ENCODE assay signal across 8 mouse cellular contexts in the genomic region with DNA sequence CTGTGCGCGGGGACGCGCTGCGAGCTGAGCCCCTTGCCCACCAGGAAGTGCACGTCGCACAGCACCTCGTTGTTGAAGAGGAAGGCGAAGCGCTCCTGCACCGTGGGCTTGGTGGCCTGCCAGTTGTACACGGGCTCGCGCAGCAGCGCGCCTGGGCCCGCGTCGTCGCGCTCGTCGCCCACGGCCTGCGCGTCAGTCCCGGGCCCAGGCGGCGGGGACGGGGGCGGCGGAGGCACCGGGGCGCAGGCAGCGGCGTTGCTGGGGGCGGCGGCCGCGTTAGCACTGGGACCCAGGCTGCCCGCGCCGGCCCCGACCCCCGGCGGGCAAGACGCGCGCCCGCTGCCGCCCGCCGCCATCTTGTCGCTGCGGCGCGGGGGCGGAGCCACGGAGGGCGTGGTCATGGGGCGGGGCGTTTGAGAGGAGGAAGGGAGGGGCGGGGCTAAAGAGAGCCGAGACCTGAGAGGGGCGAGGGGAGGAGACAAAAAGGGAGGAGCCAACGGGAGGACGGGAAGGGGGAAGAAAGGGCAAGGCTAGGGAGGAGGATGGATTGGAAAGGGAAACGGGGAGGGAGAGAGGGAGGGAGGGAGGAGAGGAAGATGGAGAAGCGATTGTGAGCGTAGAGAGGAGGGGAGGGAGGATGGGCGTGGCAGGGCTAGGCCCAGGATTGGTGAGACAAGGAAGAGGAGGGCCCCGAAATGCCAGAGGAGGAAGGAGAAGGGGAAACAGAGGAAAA. TPM values are rescaled to one million over a fixed set of nuclear protein-coding genes. Genes with fewer than 3 reads are reported as not detected.
A peak's percentile ranks its signal among the peaks of the same experiment; 100 is the strongest.
DNase-seq lines count a peak whose midpoint lies in the region; ATAC-seq and TF ChIP-seq lines count a peak whose summit lies in the region.

No protein-coding gene starts in this region.

- H3K4me2 ChIP-seq in heart, embryonic 15.5 days: peak overlapping the region; percentile 89
- H3K4me2 ChIP-seq in liver, embryonic 14.5 days (ENCODE audit: low read depth): peak overlapping the region; percentile 74
- peak overlapping the region; percentile 92 for H3K4me2 ChIP-seq in neural tube, embryonic 11.5 days (ENCODE audit: low read depth)
- H3K4me2 ChIP-seq in stomach, postnatal 0 days (replicated peaks; ENCODE audit: low read depth): peak overlapping the region; percentile 98

- peak; percentile 59 for ATAC-seq in CD4-positive, CD25-positive, alpha-beta regulatory T cell, adult 4 months
- peak; percentile 85 for ATAC-seq in heart, embryonic 15.5 days (replicated peaks; ENCODE audit: insufficient number of reproducible peaks, insufficient read depth, low FRiP score, low read depth)
- ATAC-seq in liver, embryonic 14.5 days (ENCODE audit: insufficient read depth): peak; percentile 72
- peak; percentile 65 for ATAC-seq in neural tube, embryonic 11.5 days (ENCODE audit: insufficient read depth, low FRiP score, low TSS enrichment)
- ATAC-seq in stomach, postnatal 0 days (ENCODE audit: low FRiP score, low TSS enrichment): peak; percentile 88

- H3K27me3 ChIP-seq in heart, embryonic 15.5 days: no peaks in the 10 kb centered on the region
- no peaks in the 10 kb centered on the region for H3K27me3 ChIP-seq in liver, embryonic 14.5 days (ENCODE audit: control insufficient read depth, insufficient read depth, low read length)
- no peaks in the 10 kb centered on the region for H3K27me3 ChIP-seq in neural tube, embryonic 11.5 days (ENCODE audit: control insufficient read depth, insufficient read depth, low read length)
- H3K27me3 ChIP-seq in stomach, postnatal 0 days (ENCODE audit: control insufficient read depth, insufficient read depth, low read length): no peaks in the 10 kb centered on the region

- peaks cover 27% of the 10 kb centered on the region for H3K4me1 ChIP-seq in heart, embryonic 15.5 days (replicated peaks)
- peaks cover 22 to 32% of the 10 kb centered on the region in 2 experiments for H3K4me1 ChIP-seq in liver, embryonic 14.5 days (replicated peaks; ENCODE audit: control insufficient read depth in 2 of 2, insufficient read depth in 2 of 2, low read length in 1 of 2)
- H3K4me1 ChIP-seq in neural tube, embryonic 11.5 days (ENCODE audit: control insufficient read depth, insufficient read depth, low read length): peaks cover 8% of the 10 kb centered on the region
- peaks cover 8% of the 10 kb centered on the region; the same call in 1 of the 2 replicates for H3K4me1 ChIP-seq in stomach, postnatal 0 days (replicated peaks; ENCODE audit: control insufficient read depth, insufficient read depth)

- peak overlapping the region; percentile 80 for H3K27ac ChIP-seq in heart, embryonic 15.5 days
- H3K27ac ChIP-seq in liver, embryonic 14.5 days: peak overlapping the region; percentile 72
- H3K27ac ChIP-seq in neural tube, embryonic 11.5 days (ENCODE audit: low read depth, low read length): peak overlapping the region; percentile 78
- peak overlapping the region; percentile 90 for H3K27ac ChIP-seq in stomach, postnatal 0 days (replicated peaks)

- H3K36me3 ChIP-seq in heart, embryonic 15.5 days: no peaks in the 10 kb centered on the region
- no peaks in the 10 kb centered on the region for H3K36me3 ChIP-seq in liver, embryonic 14.5 days (replicated peaks; ENCODE audit: control insufficient read depth, insufficient read depth, low read depth)
- H3K36me3 ChIP-seq in neural tube, embryonic 11.5 days (ENCODE audit: control insufficient read depth, insufficient read depth, low read length): no peaks in the 10 kb centered on the region
- no peaks in the 10 kb centered on the region for H3K36me3 ChIP-seq in stomach, postnatal 0 days (ENCODE audit: control insufficient read depth, insufficient read depth, low read length)

- TF ChIP-seq EP300 in liver, embryonic 14.5 days (IDR thresholded peaks at IDR 0.05; ENCODE audit: low read depth): no peak
- no peak for TF ChIP-seq EP300 in stomach, postnatal 0 days (optimal IDR thresholded peaks at IDR 0.05)

- WGBS in heart, embryonic 15.5 days: under 1% methylated on average over 70 of the region's 72 CpGs
- WGBS in liver, embryonic 14.5 days (ENCODE audit: insufficient replicate concordance): 2% methylated on average over 71 of the region's 72 CpGs
- under 1% methylated on average over 71 of the region's 72 CpGs for WGBS in neural tube, embryonic 11.5 days
- under 1% methylated on average over 62 of the region's 72 CpGs for WGBS in stomach, postnatal 0 days

- no peaks in the 10 kb centered on the region for H3K9me3 ChIP-seq in heart, embryonic 15.5 days (replicated peaks)
- no peaks in the 10 kb centered on the region for H3K9me3 ChIP-seq in liver, embryonic 14.5 days (ENCODE audit: control insufficient read depth, low read length)
- H3K9me3 ChIP-seq in neural tube, embryonic 11.5 days (ENCODE audit: control insufficient read depth, low read length): no peaks in the 10 kb centered on the region
- no peaks in the 10 kb centered on the region for H3K9me3 ChIP-seq in stomach, postnatal 0 days (ENCODE audit: control insufficient read depth, low read length)

- H3K4me3 ChIP-seq in heart, embryonic 15.5 days: peak overlapping the region; percentile 82
- H3K4me3 ChIP-seq in liver, embryonic 14.5 days (ENCODE audit: insufficient read depth in 1 of 2, low read depth in 2 of 2, low read length in 2 of 2): peak overlapping the region; percentile 68 to 78
- peak overlapping the region; percentile 92 for H3K4me3 ChIP-seq in neural tube, embryonic 11.5 days (ENCODE audit: low read depth, low read length)
- peak overlapping the region; percentile 88 for H3K4me3 ChIP-seq in stomach, postnatal 0 days (ENCODE audit: low read depth, low read length)

- peak; percentile 94 for DNase-seq in c-Kit-negative CD71-positive TER-119-positive erythroid progenitor cells, embryonic 14.5 days (ENCODE audit: low read depth, low spot score)
- peak; percentile 97 for DNase-seq in fibroblast of lung, adult 2 months (ENCODE audit: low read depth)
- peak; percentile 98 to 100 for DNase-seq in kidney, postnatal 25 days
- DNase-seq in liver, embryonic 14.5 days (ENCODE audit: low read depth in 3 of 3, low spot score in 3 of 3): peak; percentile 88 to 90 (median 88)
- DNase-seq in neural tube, embryonic 11.5 days (ENCODE audit: low spot score): peak; percentile 98
- DNase-seq in stomach, postnatal 0 days (ENCODE audit: low spot score): peak; percentile 98

- peak overlapping the region; percentile 88 for H3K9ac ChIP-seq in heart, embryonic 15.5 days
- H3K9ac ChIP-seq in liver, embryonic 14.5 days (replicated peaks): peak overlapping the region; percentile 76
- H3K9ac ChIP-seq in neural tube, embryonic 11.5 days (ENCODE audit: low read length): peak overlapping the region; percentile 95
- peak overlapping the region; percentile 93 for H3K9ac ChIP-seq in stomach, postnatal 0 days (ENCODE audit: low read length)

- TF ChIP-seq CTCF in liver, embryonic 14.5 days (IDR thresholded peaks at IDR 0.05; ENCODE audit: low read depth): no peak
- no peak for TF ChIP-seq CTCF in stomach, postnatal 0 days (IDR thresholded peaks at IDR 0.05; ENCODE audit: low read depth)

RNA-seq across cellular contexts. Expression of a gene that starts 0.6 kb away (rescaled TPM):
- polyA plus RNA-seq in CD4-positive, CD25-positive, alpha-beta regulatory T cell, adult 4 months (2017; shearing (Covaris generic)): 1 to 10 TPM; 7.2 to 7.3 TPM
- 45.4 and 64.8 TPM in 2 replicates for polyA plus RNA-seq in heart, embryonic 15.5 days (2015; fragmentation: Nextera tagmentation; extraction: Ambion mirVana)
- 8.2 and 11.3 TPM in 2 replicates for polyA plus RNA-seq in liver, embryonic 14.5 days (2012; rRNA removed)
- polyA plus RNA-seq in liver, embryonic 14.5 days (2014; fragmentation: Nextera tagmentation; extraction: Ambion mirVana): 8.6 and 12.0 TPM in 2 replicates
- 71.1 and 78.8 TPM in 2 replicates for polyA plus RNA-seq in neural tube, embryonic 11.5 days (2014; fragmentation: Nextera tagmentation; extraction: Ambion mirVana)
- polyA plus RNA-seq in stomach, postnatal 0 days (2015; fragmentation: Nextera tagmentation; extraction: Ambion mirVana): 28.3 and 30.0 TPM in 2 replicates

RNA-seq across cellular contexts. Expression of a gene that starts 21.6 kb away (rescaled TPM):
- polyA plus RNA-seq in CD4-positive, CD25-positive, alpha-beta regulatory T cell, adult 4 months (2017; shearing (Covaris generic)): 10 to 100 TPM; 37.3 to 51.7 TPM
- 70.8 and 99.5 TPM in 2 replicates for polyA plus RNA-seq in heart, embryonic 15.5 days (2015; fragmentation: Nextera tagmentation; extraction: Ambion mirVana)
- 59.7 and 69.1 TPM in 2 replicates for polyA plus RNA-seq in liver, embryonic 14.5 days (2012; rRNA removed)
- 58.7 and 74.3 TPM in 2 replicates for polyA plus RNA-seq in liver, embryonic 14.5 days (2014; fragmentation: Nextera tagmentation; extraction: Ambion mirVana)
- 79.5 and 85.5 TPM in 2 replicates for polyA plus RNA-seq in neural tube, embryonic 11.5 days (2014; fragmentation: Nextera tagmentation; extraction: Ambion mirVana)
- 55.2 and 61.7 TPM in 2 replicates for polyA plus RNA-seq in stomach, postnatal 0 days (2015; fragmentation: Nextera tagmentation; extraction: Ambion mirVana)

RNA-seq across cellular contexts. Expression of a gene that starts 33.7 kb away (rescaled TPM):
- 10 to 100 TPM in 1 of 2 experiments, 1 to 10 TPM in 1; 6.9 to 12.8 TPM for polyA plus RNA-seq in CD4-positive, CD25-positive, alpha-beta regulatory T cell, adult 4 months (2017; shearing (Covaris generic))
- 78.2 and 112 TPM in 2 replicates for polyA plus RNA-seq in heart, embryonic 15.5 days (2015; fragmentation: Nextera tagmentation; extraction: Ambion mirVana)
- polyA plus RNA-seq in liver, embryonic 14.5 days (2012; rRNA removed): 46.9 and 51.3 TPM in 2 replicates
- polyA plus RNA-seq in liver, embryonic 14.5 days (2014; fragmentation: Nextera tagmentation; extraction: Ambion mirVana): 25.5 and 27.0 TPM in 2 replicates
- polyA plus RNA-seq in neural tube, embryonic 11.5 days (2014; fragmentation: Nextera tagmentation; extraction: Ambion mirVana): 117 TPM in 2 replicates
- 75.4 and 83.9 TPM in 2 replicates for polyA plus RNA-seq in stomach, postnatal 0 days (2015; fragmentation: Nextera tagmentation; extraction: Ambion mirVana)

RNA-seq across cellular contexts. Expression of a gene that starts 45.5 kb away (rescaled TPM):
- 100 to 1,000 TPM; 265 to 359 TPM for polyA plus RNA-seq in CD4-positive, CD25-positive, alpha-beta regulatory T cell, adult 4 months (2017; shearing (Covaris generic))
- 22.1 and 33.6 TPM in 2 replicates for polyA plus RNA-seq in heart, embryonic 15.5 days (2015; fragmentation: Nextera tagmentation; extraction: Ambion mirVana)
- polyA plus RNA-seq in liver, embryonic 14.5 days (2012; rRNA removed): 13.0 and 15.8 TPM in 2 replicates
- 14.2 and 16.0 TPM in 2 replicates for polyA plus RNA-seq in liver, embryonic 14.5 days (2014; fragmentation: Nextera tagmentation; extraction: Ambion mirVana)
- 58.9 and 60.3 TPM in 2 replicates for polyA plus RNA-seq in neural tube, embryonic 11.5 days (2014; fragmentation: Nextera tagmentation; extraction: Ambion mirVana)
- polyA plus RNA-seq in stomach, postnatal 0 days (2015; fragmentation: Nextera tagmentation; extraction: Ambion mirVana): 22.9 and 23.9 TPM in 2 replicates

RNA-seq across cellular contexts. Expression of a gene that starts 45.7 kb away (rescaled TPM):
- 100 to 1,000 TPM in 1 of 2 experiments, 10 to 100 TPM in 1; 89.2 to 116 TPM for polyA plus RNA-seq in CD4-positive, CD25-positive, alpha-beta regulatory T cell, adult 4 months (2017; shearing (Covaris generic))
- polyA plus RNA-seq in heart, embryonic 15.5 days (2015; fragmentation: Nextera tagmentation; extraction: Ambion mirVana): 10.4 and 14.6 TPM in 2 replicates
- 9.9 and 11.3 TPM in 2 replicates for polyA plus RNA-seq in liver, embryonic 14.5 days (2012; rRNA removed)
- 4.0 and 6.0 TPM in 2 replicates for polyA plus RNA-seq in liver, embryonic 14.5 days (2014; fragmentation: Nextera tagmentation; extraction: Ambion mirVana)
- 10.6 and 11.5 TPM in 2 replicates for polyA plus RNA-seq in neural tube, embryonic 11.5 days (2014; fragmentation: Nextera tagmentation; extraction: Ambion mirVana)
- 14.8 and 18.0 TPM in 2 replicates for polyA plus RNA-seq in stomach, postnatal 0 days (2015; fragmentation: Nextera tagmentation; extraction: Ambion mirVana)

Comparison
In these comparisons a context has a peak if more than half of its experiments do, and no peak if none do; other contexts are left out.
1. Peak in every context shown above with its lines: DNase-seq, ATAC-seq, H3K4me3 ChIP-seq and H3K27ac ChIP-seq.